Mouse (Mus musculus) cerebellum, adult 2 months (tissue): ENCODE data around the gene Dapk3. TPM values are rescaled to one million over a fixed set of nuclear protein-coding genes. Genes with fewer than 3 reads are reported as not detected.

Source experiments
- DNase-seq, 2 experiments: peaks; one replicate each; pipeline ENCODE4 v3.0.0; 2021
- H3K27ac ChIP-seq: fragments of 200-500 bp; 2 replicates; pipeline ENCODE4 v1.5.1; 2012; ENCODE audit warnings: low read length, control low read depth, inconsistent platforms; ENCODE audit not compliant: insufficient read depth
- H3K27me3 ChIP-seq: fragments of 200-500 bp; 2 replicates; pipeline ENCODE4 v1.6.1; 2012; ENCODE audit warnings: inconsistent platforms, mild to moderate bottlenecking, low read length, moderate library complexity; ENCODE audit not compliant: control insufficient read depth, insufficient read depth
- H3K4me1 ChIP-seq: fragments of 200-500 bp; 2 replicates; pipeline ENCODE4 v1.6.1; 2011; ENCODE audit warnings: low read length; ENCODE audit not compliant: control insufficient read depth, insufficient read depth
- H3K4me3 ChIP-seq: fragments of 200-500 bp; replicated peaks from 2 replicates; pipeline ENCODE3; 2011; ENCODE audit warnings: mild to moderate bottlenecking, low read depth, low read length, control low read depth; ENCODE audit not compliant: insufficient read depth
- CTCF ChIP-seq: fragments of 200-500 bp; IDR thresholded peaks from 2 replicates; pipeline ENCODE4 v1.5.1; 2011; ENCODE audit warnings: low read depth, mild to moderate bottlenecking, control low read depth, low read length, moderate library complexity, borderline replicate concordance; ENCODE audit not compliant: insufficient read depth
- POLR2A ChIP-seq: fragments of 200-500 bp; IDR thresholded peaks from 2 replicates; pipeline ENCODE4 v1.6.1; 2011; ENCODE audit warnings: low read length, control low read depth, borderline replicate concordance; ENCODE audit not compliant: insufficient read depth
- WGBS: fragments of 180-500 bp; shearing (Covaris S2); methylation state at CpG from one replicate; pipeline ENCODE4 v1.1.7; 2018; 5-methylcytosine and 5-hydroxymethylcytosine counted together
- polyA plus RNA-seq: library from polyadenylated mRNA; depleted of rRNA; stranded (reverse); fragments of >200 nt; gene quantifications from 2 replicates; pipeline ENCODE4 v1.2.3, GENCODE M21; 2012

Gene Dapk3
- polyA plus RNA-seq, 1 experiment = 70.7 TPM

DNA sequence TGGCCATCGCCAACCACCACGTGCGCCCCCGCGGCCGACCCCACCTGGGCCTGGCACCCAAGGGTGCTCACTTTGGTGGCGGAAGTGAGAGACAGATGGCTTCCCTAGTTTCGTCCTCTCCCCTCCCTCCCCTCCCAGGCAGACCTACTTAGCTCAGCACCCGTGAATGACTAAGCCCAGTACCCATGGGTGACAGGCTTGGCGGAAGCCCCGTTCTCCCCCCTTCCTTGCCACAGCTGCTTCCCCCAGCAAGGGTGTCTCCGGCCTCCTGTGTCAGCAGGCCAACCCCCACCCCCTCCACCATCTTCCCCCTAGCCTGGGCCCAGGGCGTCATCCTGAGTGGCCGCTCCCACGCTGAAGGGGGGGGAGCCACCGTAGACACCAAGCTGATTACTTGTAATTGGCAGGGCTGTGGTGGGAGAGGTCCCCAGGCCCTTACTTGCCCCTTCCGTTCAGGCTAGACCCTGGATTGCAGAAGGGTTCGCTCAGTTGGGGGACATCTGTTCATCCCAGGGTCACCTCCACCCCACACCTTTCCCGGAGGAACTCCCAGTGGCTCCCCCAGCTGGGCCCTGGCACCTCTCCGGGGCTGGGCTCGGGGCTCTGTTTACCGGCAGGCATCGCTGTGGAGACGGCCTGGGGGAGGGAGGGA is 44.5 kb upstream of the Dapk3 start:
- Histone ChIP-seq H3K4me1 (peaks cover 26% of the 10 kb centered on the region), H3K27ac (peak overlapping the region; percentile 78), H3K27me3 (no peaks in the 10 kb centered on the region), H3K4me3 (peak overlapping the region; percentile 80)
- 2% methylated on average over 24 of the region's 24 CpGs for WGBS
- TF ChIP-seq POLR2A (0 out of 2 replicates have a peak, but pooled peaks have one; percentile 24), CTCF (no peak)
- peak; percentile 64 to 68 for DNase-seq

DNA sequence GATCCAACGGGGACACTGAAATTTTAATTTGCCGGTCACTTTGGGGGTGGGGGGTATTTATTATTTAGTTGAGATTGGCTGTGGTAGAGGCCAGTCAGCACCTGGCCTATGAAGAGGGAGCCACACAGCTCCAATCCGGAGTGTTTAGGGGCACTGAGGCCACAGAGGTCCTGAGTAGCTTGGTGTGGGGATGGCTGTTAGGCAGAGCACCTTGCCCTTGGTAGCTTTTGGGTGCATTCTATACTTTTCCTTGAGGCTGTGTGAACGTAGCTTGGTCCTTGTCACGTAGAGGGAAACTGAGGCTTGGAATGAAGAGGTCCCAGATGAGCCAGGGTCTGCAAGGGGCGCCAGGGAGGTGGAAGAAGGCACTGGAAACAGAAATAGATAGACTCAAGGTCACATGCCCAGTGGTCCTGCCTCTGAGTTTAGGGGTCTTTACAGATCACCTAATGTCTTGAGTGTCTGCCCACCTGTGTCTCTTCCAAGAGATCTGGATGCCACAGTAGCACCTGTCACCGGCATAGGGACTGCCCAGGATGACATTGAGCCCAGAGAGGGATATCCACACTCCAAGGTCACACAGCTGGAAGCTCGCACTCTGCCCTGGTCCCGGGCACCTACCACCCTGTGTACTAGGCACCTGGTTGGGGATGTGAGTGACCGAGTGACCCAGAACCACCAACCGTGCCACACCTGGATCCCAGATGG is 43.8 kb upstream of the Dapk3 start:
- Histone ChIP-seq H3K27me3 (no peaks in the 10 kb centered on the region), H3K4me1 (peaks cover 33% of the 10 kb centered on the region), H3K27ac (peak overlapping the region; percentile 27), H3K4me3 (peak overlapping the region; percentile 80)
- TF ChIP-seq POLR2A (no peak), CTCF (no peak)
- 18% methylated on average over 11 of the region's 11 CpGs for WGBS
- DNase-seq = no peak

DNA sequence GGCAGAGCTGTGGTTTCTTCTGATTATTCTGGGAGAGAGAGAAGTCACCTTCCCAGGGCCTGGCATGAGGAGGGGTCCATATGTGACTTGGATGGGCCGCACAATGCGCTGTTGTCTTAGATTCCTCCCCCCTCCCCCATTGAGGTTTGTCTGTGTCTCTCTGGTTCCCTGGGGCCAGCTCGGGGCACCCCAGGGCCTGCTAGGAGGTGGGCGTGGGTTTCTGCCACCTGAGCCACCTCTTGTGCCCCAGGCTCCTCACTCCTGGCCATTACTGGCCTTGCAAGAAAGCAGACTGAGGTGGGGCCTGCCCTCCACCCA is 43.3 kb upstream of the Dapk3 start:
- Histone ChIP-seq H3K27me3 (no peaks in the 10 kb centered on the region), H3K27ac (peak overlapping the region; percentile 27), H3K4me1 (peaks cover 37% of the 10 kb centered on the region), H3K4me3 (peak overlapping the region; percentile 80)
- 29% methylated on average over 4 of the region's 4 CpGs for WGBS
- DNase-seq = no peak
- no peak for TF ChIP-seq POLR2A
- no peak for TF ChIP-seq CTCF

DNA sequence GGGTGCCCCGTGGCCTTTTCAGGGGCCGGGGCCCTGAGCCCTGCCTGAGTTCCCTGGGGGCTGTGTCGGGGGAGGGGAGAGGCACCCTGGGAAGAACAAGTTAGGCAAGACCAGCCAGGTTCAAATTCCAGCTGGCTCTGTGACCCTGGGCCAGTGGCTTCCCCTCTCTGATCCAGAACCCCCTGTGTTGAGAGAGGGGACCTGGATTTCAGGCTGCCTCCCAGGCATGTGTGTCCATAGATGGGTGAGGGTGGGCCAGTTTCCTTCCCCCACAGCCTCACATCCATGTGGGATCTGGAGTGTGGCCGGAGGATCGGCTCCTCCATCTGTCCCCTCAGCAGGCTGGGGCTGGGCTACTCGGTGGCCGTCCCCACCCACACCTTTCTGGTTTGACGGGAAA is 42.8 kb upstream of the Dapk3 start:
- Histone ChIP-seq H3K4me1 (peaks cover 42% of the 10 kb centered on the region), H3K27me3 (no peaks in the 10 kb centered on the region), H3K4me3 (peak overlapping the region; percentile 80), H3K27ac (peak overlapping the region; percentile 63)
- DNase-seq = peak; percentile 73 to 75
- no peak for TF ChIP-seq POLR2A
- TF ChIP-seq CTCF = no peak
- 2% methylated on average over 8 of the region's 8 CpGs for WGBS

DNA sequence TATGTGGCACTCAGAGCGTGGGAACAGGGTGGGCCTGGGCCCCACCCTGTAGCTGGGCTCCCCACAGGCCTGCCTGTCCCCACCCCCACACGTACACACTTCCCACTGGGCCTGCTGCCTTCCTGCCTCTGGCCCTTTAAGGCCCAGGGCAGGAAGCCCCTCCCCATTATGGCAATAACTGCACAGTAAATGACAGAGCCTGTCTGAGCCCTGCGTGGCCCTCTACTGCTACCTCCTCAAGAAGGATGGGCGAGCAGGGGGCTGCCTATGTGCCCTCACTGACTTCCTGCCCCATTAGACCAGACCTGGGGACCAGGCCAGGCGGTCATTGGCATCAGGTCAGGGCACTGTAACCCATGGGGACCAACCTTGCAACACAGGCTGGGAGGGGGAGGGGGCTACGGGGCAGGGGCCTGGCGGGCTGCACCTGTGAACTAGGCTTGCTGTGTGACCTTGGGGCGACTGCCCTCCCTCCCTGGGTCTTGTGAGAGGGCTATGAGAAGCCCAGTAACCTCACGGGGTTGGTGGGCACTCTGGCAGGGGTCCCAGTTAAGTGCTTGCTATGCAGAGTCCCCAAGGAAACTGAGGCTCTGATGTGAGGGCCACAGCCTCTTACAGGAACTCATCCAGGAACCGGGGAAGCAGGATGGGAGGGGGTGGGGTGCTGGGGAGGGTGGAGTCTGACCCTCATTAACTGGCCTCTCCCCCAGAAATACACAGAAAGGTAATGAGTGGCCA is 41.9 kb upstream of the Dapk3 start:
- H3K27ac ChIP-seq = peak overlapping the region; percentile 68
- H3K27me3 ChIP-seq = no peaks in the 10 kb centered on the region
- peak overlapping the region; percentile 80 for H3K4me3 ChIP-seq
- no peak for DNase-seq
- TF ChIP-seq CTCF (no peak), POLR2A (no peak)
- H3K4me1 ChIP-seq = peaks cover 50% of the 10 kb centered on the region
- WGBS = 13% methylated on average over 10 of the region's 10 CpGs

DNA sequence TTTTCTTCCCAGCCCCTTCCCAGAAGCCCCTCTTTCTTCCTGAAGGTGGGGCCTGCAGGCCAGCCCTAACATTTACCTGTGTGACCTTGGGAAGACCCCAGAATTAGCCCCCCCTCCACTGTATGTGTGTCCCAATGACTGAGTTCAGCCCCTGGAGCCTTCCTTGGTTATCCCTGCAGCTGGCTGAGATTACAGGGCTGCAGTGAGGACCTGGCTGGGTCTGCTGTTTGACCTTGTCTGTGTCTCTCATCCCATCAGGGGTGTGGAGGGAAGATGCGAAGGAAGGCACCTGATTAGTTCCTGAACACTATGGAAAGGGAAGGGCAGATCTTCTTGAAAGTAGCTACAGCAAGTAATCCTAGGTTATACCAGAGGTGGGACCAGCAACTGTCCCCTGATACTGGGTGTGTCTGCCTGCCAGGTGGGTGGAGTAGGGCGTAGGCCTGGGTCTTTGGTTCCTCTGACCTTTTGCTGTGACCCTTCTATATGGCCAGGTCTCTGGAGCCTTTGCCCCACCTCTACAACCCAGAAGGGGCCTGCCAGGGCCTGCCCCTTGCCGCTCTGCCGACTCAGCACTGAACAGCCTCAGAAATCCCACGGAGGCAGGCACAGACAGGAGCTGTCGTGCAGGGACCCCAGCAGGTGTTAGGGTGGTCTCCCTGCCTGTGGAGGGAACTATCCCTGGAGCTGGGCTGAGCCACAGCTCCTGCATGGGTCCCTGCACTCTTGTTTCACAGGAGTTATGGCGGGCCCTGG is 41.2 kb upstream of the Dapk3 start:
- DNase-seq = no peak
- H3K4me3 ChIP-seq = peak overlapping the region; percentile 17
- peak overlapping the region; percentile 68 for H3K27ac ChIP-seq
- 29% methylated on average over 7 of the region's 7 CpGs for WGBS
- TF ChIP-seq POLR2A (no peak), CTCF (no peak)
- H3K27me3 ChIP-seq = no peaks in the 10 kb centered on the region
- H3K4me1 ChIP-seq = peaks cover 51% of the 10 kb centered on the region

DNA sequence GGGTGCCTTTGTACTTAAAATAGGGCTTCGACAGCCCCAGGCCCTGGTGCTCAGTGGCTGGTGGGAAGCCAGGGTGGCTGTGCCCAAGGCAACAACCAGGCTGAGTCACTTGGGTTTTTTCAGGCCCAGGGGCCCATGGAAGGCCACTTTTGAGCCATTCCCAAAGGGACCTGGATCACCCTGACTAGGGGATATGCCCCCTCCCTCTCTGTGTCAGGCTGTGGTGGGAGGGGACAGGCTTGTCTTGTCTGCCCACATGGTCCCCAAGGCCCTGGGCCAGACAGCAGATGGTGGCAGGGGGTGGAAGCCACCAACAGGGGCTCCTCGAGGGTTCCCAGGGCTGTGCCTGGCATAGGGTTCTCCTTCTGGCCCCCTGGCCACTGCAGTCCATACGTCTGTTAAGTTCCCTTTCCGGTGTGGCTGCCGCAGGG is 40.2 kb upstream of the Dapk3 start:
- H3K4me3 ChIP-seq = no peak overlapping the region
- peak overlapping the region; percentile 64 for H3K27ac ChIP-seq
- WGBS = 7% methylated on average over 5 of the region's 5 CpGs
- H3K4me1 ChIP-seq = peaks cover 54% of the 10 kb centered on the region
- peak; percentile 64 to 70 for DNase-seq
- TF ChIP-seq CTCF = no peak
- TF ChIP-seq POLR2A = no peak
- H3K27me3 ChIP-seq = no peaks in the 10 kb centered on the region
